Comparison of ENCODE assay signal across 7 mouse cellular contexts in the genomic region with DNA sequence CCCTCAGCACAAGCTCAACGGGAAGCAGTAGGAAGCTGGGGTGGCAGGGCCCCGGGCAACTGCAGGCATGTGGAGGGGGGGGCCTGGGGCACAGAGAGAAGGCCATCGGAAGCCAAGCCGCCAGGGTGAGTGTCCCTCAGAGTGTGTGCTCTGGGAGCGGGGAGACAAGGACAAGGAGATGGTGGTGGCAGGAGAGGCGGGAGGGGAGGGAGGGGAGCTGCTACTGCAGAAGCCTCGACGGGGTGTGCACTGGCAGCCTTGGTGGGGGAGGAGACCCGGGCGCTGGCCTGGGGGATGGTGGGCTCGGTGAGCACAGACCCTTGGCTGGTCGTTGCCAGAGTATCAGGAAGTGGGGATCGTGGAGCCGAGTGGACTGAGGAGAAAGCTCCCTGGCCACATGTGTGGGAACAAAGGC. TPM values are rescaled to one million over a fixed set of nuclear protein-coding genes. Genes with fewer than 3 reads are reported as not detected.
DNase-seq lines count a peak whose midpoint lies in the region; ATAC-seq and TF ChIP-seq lines count a peak whose summit lies in the region.

No protein-coding gene starts in this region.

- DNase-seq in lung, adult 18-20 months, result no peak
- DNase-seq in embryo, embryonic 11 days, result peak; percentile 58
- no peak for DNase-seq in urinary bladder, postnatal 25 days (ENCODE audit: low spot score)

- no peaks in the 10 kb centered on the region for H3K36me3 ChIP-seq in lung, embryonic 15.5 days
- H3K36me3 ChIP-seq in hindbrain, embryonic 16.5 days (ENCODE audit: control insufficient read depth, insufficient read depth, low read length), result 0 out of 2 replicates have a peak, but pooled peaks cover 6% of the 10 kb centered on the region

- ATAC-seq in lung, embryonic 15.5 days (ENCODE audit: borderline replicate concordance, extremely low read depth, low FRiP score, low TSS enrichment), result no peak
- peak; percentile 10 for ATAC-seq in hindbrain, embryonic 16.5 days
- no peak for ATAC-seq in erythroid progenitor cell, adult 5-6 weeks (replicated peaks; ENCODE audit: low FRiP score, poor library complexity, severe bottlenecking)

- H3K4me2 ChIP-seq in lung, embryonic 15.5 days, result peak overlapping the region; percentile 56
- peak overlapping the region; percentile 85 for H3K4me2 ChIP-seq in hindbrain, embryonic 16.5 days (ENCODE audit: low read length)

- H3K27me3 ChIP-seq in lung, embryonic 15.5 days, result peaks cover 85% of the 10 kb centered on the region
- no peaks in the 10 kb centered on the region for H3K27me3 ChIP-seq in hindbrain, embryonic 16.5 days (replicated peaks; ENCODE audit: control insufficient read depth, insufficient read depth, low read length)

- H3K4me3 ChIP-seq in lung, embryonic 15.5 days, result peak overlapping the region; percentile 38
- H3K4me3 ChIP-seq in hindbrain, embryonic 16.5 days (ENCODE audit: low read length), result peak overlapping the region; percentile 74
- peak overlapping the region; percentile 90 for H3K4me3 ChIP-seq in olfactory bulb, adult 2 months (ENCODE audit: insufficient read depth, low read depth, low read length)

- no peaks in the 10 kb centered on the region for H3K9me3 ChIP-seq in lung, embryonic 15.5 days
- no peaks in the 10 kb centered on the region for H3K9me3 ChIP-seq in hindbrain, embryonic 16.5 days (ENCODE audit: control insufficient read depth, low read length)

- H3K9ac ChIP-seq in lung, embryonic 15.5 days, result peak overlapping the region; percentile 42
- H3K9ac ChIP-seq in hindbrain, embryonic 16.5 days (ENCODE audit: low read depth, low read length), result peak overlapping the region; percentile 95

- peaks cover 7% of the 10 kb centered on the region; the same call in 1 of the 2 replicates for H3K4me1 ChIP-seq in lung, embryonic 15.5 days
- peaks cover 41% of the 10 kb centered on the region for H3K4me1 ChIP-seq in hindbrain, embryonic 16.5 days (ENCODE audit: control insufficient read depth, insufficient read depth, low read depth, low read length)
- H3K4me1 ChIP-seq in olfactory bulb, adult 2 months (ENCODE audit: control insufficient read depth, insufficient read depth, low read length), result peaks cover 55% of the 10 kb centered on the region

- 1% methylated on average over 14 of the region's 14 CpGs for WGBS in lung, embryonic 15.5 days
- 0% methylated on average over 14 of the region's 14 CpGs for WGBS in hindbrain, embryonic 16.5 days
- WGBS in olfactory bulb, adult 2 months, result 0% methylated on average over 14 of the region's 14 CpGs

- H3K27ac ChIP-seq in lung, embryonic 15.5 days, result no peak overlapping the region
- peak overlapping the region; percentile 97 for H3K27ac ChIP-seq in hindbrain, embryonic 16.5 days (ENCODE audit: low read depth, low read length)
- H3K27ac ChIP-seq in olfactory bulb, adult 2 months (ENCODE audit: insufficient read depth, low read depth, low read length), result peak overlapping the region; percentile 99

- TF ChIP-seq POLR2A in olfactory bulb, adult 2 months (IDR thresholded peaks at IDR 0.05; ENCODE audit: insufficient read depth, low read depth, low read length), result no peak

- no peak for TF ChIP-seq CTCF in olfactory bulb, adult 2 months (IDR thresholded peaks at IDR 0.05; ENCODE audit: insufficient read depth, low read depth, low read length)

RNA-seq across cellular contexts. Expression of gene Lrrc4b, which starts 13.6 kb away (rescaled TPM):
- polyA plus RNA-seq in lung, embryonic 15.5 days (2015; fragmentation: Nextera tagmentation; extraction: Ambion mirVana), result 0.88 and 0.98 TPM in 2 replicates
- 12.4 and 12.6 TPM in 2 replicates for polyA plus RNA-seq in hindbrain, embryonic 16.5 days (2015; fragmentation: Nextera tagmentation; extraction: Ambion mirVana)
- not detected in 2 replicates for polyA plus RNA-seq in olfactory bulb, adult 2 months (2012; ENCODE audit: insufficient read depth, insufficient read length, low replicate concordance, missing spikeins)
- not detected in 2 replicates for total RNA-seq in erythroid progenitor cell, adult 5-6 weeks (2015; ENCODE audit: low replicate concordance)
- not detected in 2 replicates for total RNA-seq in erythroid progenitor cell, adult 5-6 weeks (2017; ENCODE audit: low replicate concordance)

RNA-seq across cellular contexts. Expression of gene Aspdh, which starts 22.8 kb away (rescaled TPM):
- 0.62 and 0.88 TPM in 2 replicates for polyA plus RNA-seq in lung, embryonic 15.5 days (2015; fragmentation: Nextera tagmentation; extraction: Ambion mirVana)
- 3.1 and 3.9 TPM in 2 replicates for polyA plus RNA-seq in hindbrain, embryonic 16.5 days (2015; fragmentation: Nextera tagmentation; extraction: Ambion mirVana)
- not detected in 2 replicates for polyA plus RNA-seq in olfactory bulb, adult 2 months (2012; ENCODE audit: insufficient read depth, insufficient read length, low replicate concordance, missing spikeins)
- not detected in 2 replicates for total RNA-seq in erythroid progenitor cell, adult 5-6 weeks (2015; ENCODE audit: low replicate concordance)
- 1.4 TPM in 1 of 2 replicates, not detected in the other for total RNA-seq in erythroid progenitor cell, adult 5-6 weeks (2017; ENCODE audit: low replicate concordance)

RNA-seq across cellular contexts. Expression of gene Josd2, which starts 25.4 kb away (rescaled TPM):
- 109 and 111 TPM in 2 replicates for polyA plus RNA-seq in lung, embryonic 15.5 days (2015; fragmentation: Nextera tagmentation; extraction: Ambion mirVana)
- polyA plus RNA-seq in hindbrain, embryonic 16.5 days (2015; fragmentation: Nextera tagmentation; extraction: Ambion mirVana), result 42.5 and 46.2 TPM in 2 replicates
- not detected in 2 replicates for polyA plus RNA-seq in olfactory bulb, adult 2 months (2012; ENCODE audit: insufficient read depth, insufficient read length, low replicate concordance, missing spikeins)
- 130 and 183 TPM in 2 replicates for total RNA-seq in erythroid progenitor cell, adult 5-6 weeks (2015; ENCODE audit: low replicate concordance)
- total RNA-seq in erythroid progenitor cell, adult 5-6 weeks (2017; ENCODE audit: low replicate concordance), result 122 and 124 TPM in 2 replicates

RNA-seq across cellular contexts. Expression of gene Emc10, which starts 53.9 kb away (rescaled TPM):
- 107 and 108 TPM in 2 replicates for polyA plus RNA-seq in lung, embryonic 15.5 days (2015; fragmentation: Nextera tagmentation; extraction: Ambion mirVana)
- 145 and 150 TPM in 2 replicates for polyA plus RNA-seq in hindbrain, embryonic 16.5 days (2015; fragmentation: Nextera tagmentation; extraction: Ambion mirVana)
- polyA plus RNA-seq in olfactory bulb, adult 2 months (2012; ENCODE audit: insufficient read depth, insufficient read length, low replicate concordance, missing spikeins), result not detected in 2 replicates
- 81.7 and 90.1 TPM in 2 replicates for total RNA-seq in erythroid progenitor cell, adult 5-6 weeks (2015; ENCODE audit: low replicate concordance)
- 43.7 and 56.1 TPM in 2 replicates for total RNA-seq in erythroid progenitor cell, adult 5-6 weeks (2017; ENCODE audit: low replicate concordance)

RNA-seq across cellular contexts. Expression of gene Fam71e1, which starts 54.0 kb away (rescaled TPM):
- 9.1 and 11.1 TPM in 2 replicates for polyA plus RNA-seq in lung, embryonic 15.5 days (2015; fragmentation: Nextera tagmentation; extraction: Ambion mirVana)
- 20.4 and 23.7 TPM in 2 replicates for polyA plus RNA-seq in hindbrain, embryonic 16.5 days (2015; fragmentation: Nextera tagmentation; extraction: Ambion mirVana)
- not detected in 2 replicates for polyA plus RNA-seq in olfactory bulb, adult 2 months (2012; ENCODE audit: insufficient read depth, insufficient read length, low replicate concordance, missing spikeins)
- not detected in 2 replicates for total RNA-seq in erythroid progenitor cell, adult 5-6 weeks (2015; ENCODE audit: low replicate concordance)
- total RNA-seq in erythroid progenitor cell, adult 5-6 weeks (2017; ENCODE audit: low replicate concordance), result not detected in 2 replicates

Comparison
In these comparisons a context has a peak if more than half of its experiments do, and no peak if none do; other contexts are left out.
1. H3K4me3 ChIP-seq: peak in every context shown above with its lines; median percentile 90 in olfactory bulb, adult 2 months; 74 in hindbrain, embryonic 16.5 days; 38 in lung, embryonic 15.5 days.